ENCODE assay signal across 1 mouse cellular context in the genomic region with DNA sequence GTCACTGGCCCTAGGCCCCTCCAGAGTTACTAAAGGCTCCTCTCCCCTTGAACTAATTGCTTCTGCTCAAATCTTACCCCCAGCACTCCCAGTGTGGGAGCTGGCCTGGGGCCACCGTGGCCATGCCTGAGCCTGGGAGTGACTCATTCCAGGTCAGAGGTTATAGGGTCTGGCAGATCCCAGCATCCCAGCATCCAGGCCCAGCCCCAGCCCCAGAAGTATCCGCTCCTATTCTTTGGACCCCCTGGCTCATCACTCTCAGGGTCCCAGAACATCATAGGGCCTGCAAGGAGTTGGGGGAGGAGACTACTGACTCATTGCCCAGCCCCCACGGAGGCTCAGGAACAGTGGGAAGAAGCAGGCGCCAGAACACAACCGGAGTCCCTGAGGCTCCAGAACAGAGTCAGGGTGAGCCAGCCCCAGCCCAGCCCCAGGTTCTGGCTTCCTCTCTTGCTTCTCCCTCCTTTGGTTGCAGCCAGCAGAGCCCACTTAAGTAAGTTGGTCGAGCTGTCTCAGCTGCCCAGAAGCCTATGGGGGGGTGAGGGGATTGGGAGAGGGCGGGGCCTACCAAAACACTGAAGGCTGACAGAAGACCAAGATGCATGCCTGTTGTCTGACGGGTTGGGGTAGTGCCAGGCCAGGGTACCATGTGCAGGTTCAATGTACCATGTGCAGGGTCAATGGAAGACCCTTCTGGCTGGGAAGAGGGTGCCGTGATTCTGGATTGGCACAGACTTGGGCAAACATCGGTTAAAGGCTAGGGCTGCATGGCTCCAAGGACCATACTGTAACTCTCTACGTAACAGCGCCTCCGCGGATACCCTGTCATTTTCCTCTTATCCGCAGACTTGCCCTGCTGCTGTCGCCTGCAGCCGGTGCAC.
TF ChIP-seq lines count a peak whose summit lies in the region.

No protein-coding gene starts in this region.

TF ChIP-seq in MEL, 35 proteins besides CTCF, POLR2A, EP300 and RAD21 (continued from another document):
- TF ChIP-seq TCF12 (IDR thresholded peaks at IDR 0.05; ENCODE audit: low read depth, low read length) = no peak
- TF ChIP-seq NRF1 (IDR thresholded peaks at IDR 0.05; ENCODE audit: insufficient read depth, low read depth, low read length, poor library complexity, severe bottlenecking) = no peak
- TF ChIP-seq MAX (IDR thresholded peaks at IDR 0.05; ENCODE audit: low read length) = peak; percentile 64
- TF ChIP-seq ZNF384 (IDR thresholded peaks at IDR 0.05; ENCODE audit: low read depth, low read length) = no peak
